Mouse (Mus musculus) adrenal gland, postnatal 36 days (tissue): ENCODE measurements around the gene Abcc3. TPM values are rescaled to one million over a fixed set of nuclear protein-coding genes. Genes with fewer than 3 reads are reported as not detected.
"Not testable (repeated sequence)": the region's sequence is repeated elsewhere in the genome, so short reads cannot be mapped to it uniquely, and the experiment has no call there.

Source experiments
- DNase-seq, 2 experiments: peaks; one replicate each; pipeline ENCODE4 v3.0.0; 2021; ENCODE audit warnings: mixed read lengths in 1 of 2
- total RNA-seq, 2 experiments: library from RNA; stranded (reverse); gene quantifications; 2 replicates each; pipeline ENCODE4 v1.2.3; 2021

The Abcc3 gene
- total RNA-seq, 2 experiments from 2014 or later: 3.8 to 7.4 TPM

DNA sequence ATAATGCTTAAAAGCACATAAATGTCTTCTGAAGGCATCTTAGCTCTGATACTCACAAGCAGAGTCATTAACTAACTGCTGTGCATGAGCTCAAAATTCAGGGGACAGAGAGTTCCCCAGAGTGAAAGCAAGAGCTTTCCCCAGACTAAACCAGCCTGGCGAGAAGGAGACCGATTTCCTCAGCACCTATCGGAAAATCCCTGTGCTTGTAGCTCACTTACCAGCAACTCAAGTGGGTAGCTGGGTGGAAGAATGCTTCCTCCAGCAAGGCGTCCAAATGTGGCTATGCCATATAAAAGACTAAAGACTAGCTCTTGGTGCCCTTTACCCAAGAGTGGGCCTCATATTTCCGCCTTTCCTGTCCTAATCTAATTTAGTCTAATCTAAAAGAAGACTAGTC lies 9.9 kb upstream of the Abcc3 start:
- DNase-seq: no peak

DNA sequence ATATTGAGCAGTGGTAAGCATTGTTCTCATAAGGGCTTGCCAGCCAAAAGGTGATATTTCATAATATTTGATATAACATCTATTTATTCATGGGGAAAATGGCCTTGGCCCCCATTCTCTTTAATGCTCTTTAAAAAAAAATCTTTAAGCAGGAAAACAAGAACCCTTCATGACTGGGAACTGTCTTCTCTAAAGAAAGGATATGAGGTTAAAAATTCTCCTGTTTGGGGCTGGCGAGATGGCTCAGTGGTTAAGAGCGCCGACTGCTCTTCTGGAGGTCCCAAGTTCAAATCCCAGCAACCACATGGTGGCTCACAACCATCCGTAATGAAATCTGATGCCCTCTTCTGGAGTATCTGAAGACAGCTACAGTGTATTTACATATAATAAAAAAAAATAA lies 9.2 kb upstream of the Abcc3 start:
- DNase-seq: not testable (repeated sequence)

DNA sequence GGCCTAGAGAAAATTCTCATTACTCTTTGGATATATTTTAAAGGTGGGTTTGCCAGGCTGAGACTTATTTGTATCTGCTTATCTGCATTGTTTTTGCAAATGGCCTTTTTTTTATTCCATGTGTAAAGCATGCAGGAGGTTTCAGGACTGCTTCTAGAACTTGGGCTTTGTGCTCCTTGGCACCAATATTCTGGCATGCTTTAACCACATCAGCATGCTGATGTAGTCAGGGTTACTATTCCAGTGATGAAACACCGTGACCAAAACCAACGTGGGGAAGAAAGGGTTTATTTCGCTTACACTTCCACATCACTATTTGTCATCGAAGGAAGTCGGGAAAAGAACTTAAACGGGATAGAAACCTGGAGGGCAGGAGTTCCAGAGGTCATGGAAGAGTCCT lies 8.2 kb upstream of the Abcc3 start:
- DNase-seq: no peak

DNA sequence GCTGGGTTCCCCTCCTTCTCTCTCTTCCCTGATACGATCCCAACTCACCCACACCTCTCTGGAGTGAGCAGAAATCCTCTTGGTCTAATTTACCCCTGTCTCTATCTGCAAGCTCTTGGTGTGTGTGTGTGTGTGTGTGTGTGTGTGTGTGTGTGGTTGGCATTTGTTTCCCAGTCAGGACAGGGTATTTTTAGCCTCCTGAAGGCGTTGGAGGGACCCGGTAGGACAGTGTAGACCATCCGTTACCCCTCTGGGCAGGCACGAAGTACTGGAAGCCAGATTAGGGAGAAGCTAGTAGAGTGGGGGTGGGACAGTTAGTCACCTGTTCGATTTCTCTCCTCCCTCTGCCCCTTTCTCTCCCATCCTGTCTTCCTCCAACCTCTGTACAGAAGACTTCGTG lies 1.3 kb upstream of the Abcc3 start:
- no peak for DNase-seq

DNA sequence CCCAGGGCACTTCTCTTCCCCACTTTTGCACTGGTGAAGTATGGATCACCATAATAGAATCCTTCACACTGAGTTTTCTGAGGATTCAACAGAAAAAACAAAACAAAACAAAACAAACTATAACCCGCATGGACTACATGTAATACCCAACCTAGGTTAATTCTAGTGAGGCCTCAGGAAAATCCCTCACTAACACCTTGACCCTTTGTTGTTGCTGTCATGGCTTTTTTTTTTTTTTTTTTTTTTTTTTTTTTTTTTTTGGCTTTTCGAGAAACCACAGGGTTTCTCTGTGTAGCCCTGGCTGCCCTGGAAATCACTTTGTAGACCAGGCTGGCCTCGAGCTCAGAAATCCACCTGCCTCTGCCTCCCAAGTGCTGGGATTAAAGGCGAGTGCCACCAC lies 693 bp upstream of the Abcc3 start:
- not testable (repeated sequence) for DNase-seq

DNA sequence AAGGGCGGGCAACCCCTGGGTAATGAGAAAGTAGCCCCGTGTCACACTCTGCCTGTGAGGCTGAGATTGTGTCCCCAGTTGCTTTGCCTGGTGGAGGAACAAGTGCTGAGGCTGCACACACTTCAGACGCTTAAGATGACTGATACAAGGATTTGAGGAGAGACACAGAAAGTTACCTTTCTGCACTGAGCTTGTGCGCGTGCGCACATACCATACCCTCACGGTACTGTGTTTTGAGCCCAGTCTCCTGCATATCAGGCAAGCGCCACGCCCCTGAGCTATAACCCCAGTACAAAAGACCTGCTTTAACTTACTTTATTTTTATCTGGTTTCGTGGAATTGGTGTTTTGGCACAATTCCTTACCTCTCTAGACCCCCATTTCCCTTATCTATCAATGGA lies 1.1 kb downstream of the Abcc3 start:
- no peak for DNase-seq

DNA sequence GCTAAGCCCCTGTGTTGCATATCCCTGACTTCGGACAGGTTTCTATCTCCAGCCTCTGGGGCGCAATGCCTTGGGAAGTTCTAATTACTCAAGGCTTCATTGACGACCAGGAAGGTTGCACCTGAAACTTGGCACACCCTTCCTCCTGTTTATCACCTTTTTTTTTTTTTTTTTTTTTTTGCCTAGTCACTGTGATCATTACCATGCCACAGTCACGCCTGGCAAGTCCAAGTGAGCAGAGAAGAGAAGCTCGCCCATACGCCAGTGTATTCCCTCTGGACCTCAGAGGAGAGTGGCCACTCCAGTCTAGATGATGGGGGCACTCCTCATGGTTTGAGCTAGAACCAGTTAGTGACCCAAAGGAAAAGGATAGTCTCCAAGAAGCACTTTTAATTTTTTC lies 2.0 kb downstream of the Abcc3 start:
- DNase-seq: no peak

DNA sequence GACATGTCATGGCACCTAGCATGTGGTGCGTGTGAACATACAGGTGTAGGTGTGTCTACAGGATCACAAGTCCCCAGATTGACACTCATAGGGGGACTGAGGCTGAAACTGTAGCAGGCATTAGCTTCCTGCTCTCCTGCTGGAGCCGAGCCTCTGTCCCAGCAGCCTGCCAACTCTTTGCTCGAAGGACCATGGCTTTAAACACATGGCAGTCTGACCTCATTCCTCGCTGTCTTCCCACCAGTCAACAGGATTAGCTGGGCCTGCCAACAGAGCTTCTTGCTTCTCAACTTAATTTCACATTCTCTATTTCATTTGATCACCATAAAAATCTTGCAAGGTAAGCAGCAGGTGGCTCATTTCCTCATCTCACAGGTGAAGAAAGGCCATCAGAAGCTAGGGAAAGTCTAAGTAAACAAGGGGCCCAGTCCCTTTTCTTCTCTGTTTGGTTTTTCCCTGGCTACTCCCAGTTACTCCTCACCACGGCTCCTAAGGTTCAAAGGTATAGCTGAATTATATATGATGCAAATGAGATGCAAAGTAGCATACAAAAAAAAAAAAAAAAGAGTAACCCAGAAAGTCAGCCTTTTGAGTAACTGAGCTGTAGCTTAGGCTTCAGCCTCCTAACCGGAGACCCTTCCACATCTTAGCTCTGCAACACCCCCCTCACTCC lies 2.9 kb downstream of the Abcc3 start:
- no peak for DNase-seq

DNA sequence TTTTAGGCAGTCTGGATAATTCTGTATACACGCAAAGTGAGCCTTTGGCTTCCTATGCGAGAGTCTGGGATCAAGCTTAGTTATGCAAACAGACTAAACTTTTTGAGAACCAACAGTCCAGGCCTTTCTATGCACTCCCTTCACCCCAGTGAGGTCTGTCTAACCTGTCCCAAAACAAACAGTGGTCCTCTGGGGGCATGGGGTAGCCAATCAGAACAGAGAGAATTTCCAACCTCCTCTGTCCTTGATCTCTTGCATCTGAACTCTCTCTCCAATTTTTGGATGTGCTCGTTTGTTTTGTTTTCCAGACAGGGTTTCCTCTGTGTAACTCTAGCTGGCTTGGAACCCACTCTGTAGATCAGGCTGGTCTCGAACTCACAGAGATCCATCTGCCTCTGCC lies 3.8 kb downstream of the Abcc3 start:
- DNase-seq: no peak

DNA sequence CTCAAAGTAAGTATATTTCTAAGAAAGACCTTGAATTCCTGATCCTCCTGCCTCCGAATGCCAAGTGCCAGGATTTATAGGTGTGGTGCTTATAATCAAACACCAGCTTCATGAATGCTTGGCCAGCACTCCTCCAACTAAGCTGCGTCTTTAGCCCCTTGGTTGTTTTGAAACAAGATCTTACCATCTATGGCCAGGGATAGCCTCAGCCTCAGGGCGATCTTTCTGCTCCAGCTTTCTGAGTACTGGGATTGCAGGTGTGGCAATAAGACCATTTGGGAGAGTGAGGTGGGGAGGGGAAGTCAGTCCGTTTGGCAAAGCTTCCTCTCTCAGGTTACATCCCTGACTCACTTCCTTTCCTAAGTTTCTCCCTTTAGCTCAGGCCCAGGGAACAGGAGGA lies 5.0 kb downstream of the Abcc3 start:
- no peak for DNase-seq

DNA sequence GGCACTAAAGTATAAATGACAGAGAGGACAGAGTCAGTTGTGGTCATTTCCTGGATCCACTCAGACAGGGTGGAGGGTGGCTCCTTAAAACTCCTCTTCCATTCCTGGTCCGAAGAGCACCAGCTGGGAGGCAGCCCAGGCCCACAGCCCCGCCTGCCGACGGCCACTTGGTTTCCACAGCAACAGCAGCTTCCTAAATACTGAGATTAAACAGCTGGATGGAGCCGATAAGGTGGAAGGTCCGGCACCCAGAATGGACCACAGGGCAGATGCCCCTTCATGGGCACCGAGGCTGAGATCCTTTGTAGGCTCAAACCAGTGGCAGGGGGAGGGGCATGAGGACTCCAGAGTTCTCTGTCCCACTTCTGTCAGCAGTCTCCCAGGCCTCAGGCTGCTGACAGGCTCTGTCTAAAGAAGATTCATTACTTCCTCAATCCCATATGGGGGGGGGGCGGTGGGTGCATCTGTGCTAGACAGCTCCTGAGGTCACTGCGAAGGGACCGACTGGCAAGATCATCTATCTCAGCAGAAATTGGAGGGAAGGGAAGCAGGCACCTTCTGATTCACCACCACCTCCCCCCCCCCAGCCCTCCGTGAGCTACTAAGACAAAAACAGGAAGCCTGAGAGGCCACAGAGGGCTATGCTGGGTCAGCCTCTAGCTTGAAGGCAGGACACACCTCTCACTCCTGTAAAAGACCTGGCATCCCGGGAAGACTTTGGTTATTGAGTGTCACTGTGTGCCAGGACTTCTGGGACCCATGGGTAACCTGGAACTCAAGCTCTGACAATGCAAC lies 6.6 kb downstream of the Abcc3 start:
- DNase-seq: peak; percentile 22 to 57

DNA sequence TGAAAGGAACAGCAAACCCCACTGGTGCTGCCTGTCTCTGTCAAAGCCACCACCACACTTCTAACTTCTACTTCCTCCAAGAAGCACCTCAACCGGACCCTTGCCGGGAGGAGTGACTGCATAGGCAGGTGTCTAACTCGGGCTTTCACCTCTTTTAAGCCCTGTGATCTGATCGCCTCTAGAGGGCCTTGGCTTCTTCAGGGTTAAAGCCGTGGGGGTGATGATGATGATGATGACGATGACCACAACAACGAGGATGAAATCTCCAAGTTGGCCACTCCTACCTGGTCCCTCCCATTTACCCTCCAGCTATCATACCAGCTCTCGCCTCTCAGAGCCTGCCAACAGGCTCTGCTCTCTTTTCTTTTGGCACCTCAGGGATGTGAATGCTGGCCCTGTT lies 13.1 kb downstream of the Abcc3 start:
- DNase-seq: no peak

DNA sequence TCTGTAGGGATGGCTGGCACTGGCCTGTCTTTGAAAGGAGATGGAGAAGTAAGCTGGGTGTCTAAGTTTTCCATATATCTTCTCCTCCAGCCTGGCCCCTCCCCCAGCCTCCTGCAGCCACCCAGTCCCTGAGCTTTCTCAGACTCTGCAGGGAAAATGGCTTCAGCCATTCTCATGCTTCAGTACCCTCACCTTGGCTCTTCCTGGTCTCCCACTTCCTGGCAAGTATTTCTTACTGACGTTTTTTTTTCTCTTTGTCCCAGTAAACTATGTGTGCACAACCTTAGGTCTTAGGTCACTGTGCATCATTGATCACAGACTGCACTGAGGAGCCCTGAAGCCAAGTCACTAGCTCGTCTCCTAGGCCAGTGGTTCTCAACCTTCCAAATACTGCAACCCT lies 13.7 kb downstream of the Abcc3 start:
- no peak for DNase-seq

DNA sequence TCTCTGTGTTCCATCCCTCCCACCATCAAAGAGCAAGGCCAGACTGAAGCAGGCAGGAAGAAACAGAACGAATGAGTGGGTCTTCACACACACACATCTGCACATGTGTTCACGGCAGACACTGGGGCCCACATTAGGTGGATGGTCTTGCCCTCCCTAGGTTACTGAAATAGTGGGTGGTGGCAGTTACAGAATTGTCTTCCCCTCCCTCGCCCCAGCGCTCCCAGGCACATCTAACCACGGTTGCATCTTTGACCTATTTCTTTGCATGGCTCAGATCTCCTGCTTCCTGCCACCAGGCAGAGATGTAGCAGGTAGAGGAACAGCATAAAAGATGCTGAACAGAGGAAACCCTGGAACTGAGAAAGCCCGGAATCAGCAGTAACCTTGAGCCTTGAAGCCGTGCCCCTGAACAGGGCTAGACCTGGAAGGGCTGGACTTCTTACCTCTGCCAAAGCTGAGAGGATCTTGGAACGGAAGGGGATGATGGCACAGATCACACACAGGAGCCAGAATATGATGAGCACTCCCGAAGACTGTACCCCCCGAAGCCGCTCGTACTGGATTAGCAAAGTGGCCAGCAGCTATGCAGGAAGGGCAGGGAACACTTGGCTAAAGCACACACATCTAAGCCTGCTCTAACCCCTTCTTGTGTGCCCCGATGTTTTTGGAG lies 18.4 kb downstream of the Abcc3 start:
- no peak for DNase-seq

DNA sequence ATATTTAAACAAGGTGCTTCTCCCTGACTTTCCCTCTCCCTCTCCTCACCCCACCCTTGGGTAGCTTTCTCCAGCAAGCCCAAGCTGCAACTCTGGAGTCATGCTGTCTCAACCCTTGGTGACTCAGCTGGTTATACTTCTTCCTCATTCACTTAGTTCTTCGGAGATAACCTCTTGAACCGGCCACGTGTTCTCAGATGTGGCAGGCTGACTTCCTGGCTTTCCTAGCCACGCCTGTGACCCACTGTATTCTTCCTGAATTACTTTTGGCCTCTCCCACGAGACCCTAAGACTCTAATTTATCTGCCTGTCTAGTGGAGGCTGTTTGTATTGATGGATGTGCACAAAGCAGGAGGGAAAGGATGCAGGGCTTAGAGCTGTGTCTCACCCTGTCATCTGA lies 22.0 kb downstream of the Abcc3 start:
- no peak for DNase-seq

DNA sequence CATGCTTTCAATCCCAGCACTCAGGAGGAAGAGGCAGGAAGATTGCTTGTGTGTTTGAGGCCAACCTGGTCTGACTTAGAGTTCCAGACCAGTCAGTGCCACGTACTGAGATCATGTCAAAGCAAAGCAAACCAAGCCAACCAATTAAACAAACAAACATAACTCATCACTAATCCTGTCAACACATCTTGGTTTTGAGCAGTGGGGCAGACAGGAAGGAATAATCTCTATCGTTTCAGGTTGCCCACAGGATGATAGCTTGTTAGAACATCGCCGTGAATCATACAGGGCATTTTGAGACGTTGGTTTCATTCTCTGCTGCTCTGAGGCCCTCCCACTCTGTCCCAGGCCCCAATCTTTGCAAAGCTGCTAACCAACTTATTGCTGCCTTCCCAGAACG lies 22.8 kb downstream of the Abcc3 start:
- DNase-seq: no peak

DNA sequence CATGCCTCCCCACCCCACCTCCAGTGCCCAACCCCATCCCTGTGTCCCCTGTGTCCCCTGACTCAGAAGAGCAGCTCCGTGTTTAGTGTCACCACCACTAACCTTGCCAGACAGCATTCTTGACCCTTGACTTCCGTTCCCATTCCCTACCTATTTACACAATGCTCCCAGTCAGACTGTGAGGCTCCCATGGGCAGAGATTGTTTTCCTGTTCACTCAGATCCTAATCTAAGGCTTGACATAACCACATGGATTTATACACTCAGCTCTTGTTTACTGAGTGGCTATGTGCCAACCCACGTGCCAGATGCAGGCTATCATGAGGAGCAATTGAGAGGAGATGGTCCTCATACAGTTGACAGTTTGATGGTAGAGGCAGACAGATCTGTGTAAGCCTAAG lies 27.5 kb downstream of the Abcc3 start:
- no peak for DNase-seq

DNA sequence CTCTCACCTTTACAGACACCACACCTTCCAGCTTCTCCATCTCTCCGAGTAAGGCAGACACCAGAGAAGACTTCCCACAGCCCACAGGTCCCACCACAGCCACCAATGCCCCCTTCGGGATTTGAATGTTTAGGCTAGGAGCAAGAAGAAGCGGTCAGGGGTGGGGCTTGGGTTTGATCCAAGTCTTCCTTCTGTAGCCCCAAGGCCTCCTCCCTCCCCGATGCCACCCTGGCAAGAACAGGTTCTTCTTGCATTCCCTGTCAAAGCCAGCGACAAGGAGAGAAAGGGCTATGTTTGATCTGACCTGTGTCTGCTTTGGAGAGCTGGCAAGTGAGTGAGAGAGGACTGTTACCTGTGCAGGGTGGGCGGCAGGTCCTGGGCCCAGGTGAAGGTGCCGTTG lies 29.1 kb downstream of the Abcc3 start:
- peak in 1 of 2 experiments; percentile 27 for DNase-seq

DNA sequence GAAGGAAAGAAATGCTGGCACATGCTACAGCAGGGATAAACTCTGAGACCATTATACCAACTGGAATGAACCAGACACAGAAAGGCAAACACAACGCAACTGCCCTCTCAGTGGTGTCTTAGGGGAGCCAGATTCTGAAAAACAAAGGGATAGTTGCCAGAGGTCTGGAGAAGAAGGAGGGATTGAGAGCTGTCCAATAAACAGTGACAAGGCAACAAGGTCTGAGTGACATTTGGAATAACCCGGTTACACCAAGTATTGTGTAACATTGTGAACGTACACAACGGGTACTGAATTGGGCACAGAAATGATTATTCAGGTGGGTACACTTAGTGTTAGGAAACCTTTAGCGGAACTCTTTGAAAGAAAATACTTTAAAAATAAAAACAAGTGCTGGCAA lies 30.7 kb downstream of the Abcc3 start:
- DNase-seq: no peak

DNA sequence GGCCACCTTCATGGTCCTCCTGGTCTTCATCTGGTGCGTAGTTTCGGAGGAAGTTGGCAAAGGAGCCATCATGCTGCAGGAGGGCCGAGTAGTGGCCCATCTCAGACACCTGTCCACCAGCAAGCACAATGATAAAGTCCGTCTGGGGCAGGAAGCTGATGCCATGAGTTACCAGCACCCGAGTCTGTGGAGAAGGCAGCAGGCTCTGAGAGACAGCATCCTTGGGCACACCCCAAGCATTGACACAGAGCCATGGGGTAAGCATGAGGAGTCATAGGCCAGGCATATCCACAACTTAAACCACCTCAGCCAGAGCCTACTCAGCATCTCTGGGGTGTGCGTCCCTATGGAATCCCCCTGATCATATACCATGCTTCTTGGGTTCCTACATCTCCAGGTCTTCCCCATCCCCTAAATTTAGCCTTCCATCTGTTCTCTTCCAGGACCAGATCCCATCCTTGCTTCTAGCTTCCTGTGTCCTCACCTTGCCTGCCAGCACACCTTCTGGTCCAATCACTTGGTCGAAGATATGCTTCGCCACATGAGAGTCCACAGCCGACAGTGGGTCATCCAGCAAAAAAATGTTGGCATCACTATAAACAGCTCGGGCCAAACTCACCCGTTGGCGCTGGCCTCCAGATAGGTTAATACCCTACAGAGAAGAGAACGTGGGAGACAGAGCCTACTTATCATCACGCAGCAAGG lies 31.5 kb downstream of the Abcc3 start:
- DNase-seq: no peak

DNA sequence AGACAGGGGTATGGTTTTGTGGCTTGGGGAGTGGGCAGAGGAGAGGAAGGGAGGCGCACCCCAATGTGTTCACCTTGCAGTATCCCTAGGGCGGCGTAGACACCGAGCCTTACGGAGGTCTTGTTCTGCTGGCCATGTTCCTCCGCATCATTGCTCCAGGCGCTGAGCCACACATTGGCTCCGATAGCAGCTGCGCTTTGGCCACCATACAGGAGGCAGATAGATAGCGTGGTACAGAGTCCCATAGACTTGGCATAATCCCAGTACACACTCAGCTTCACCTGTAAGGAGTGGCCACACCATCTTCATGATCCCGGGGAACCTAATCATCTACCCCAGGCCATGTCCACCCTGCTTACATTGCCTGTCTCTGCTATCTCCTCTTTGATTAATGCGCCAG lies 33.6 kb downstream of the Abcc3 start:
- DNase-seq: no peak

DNA sequence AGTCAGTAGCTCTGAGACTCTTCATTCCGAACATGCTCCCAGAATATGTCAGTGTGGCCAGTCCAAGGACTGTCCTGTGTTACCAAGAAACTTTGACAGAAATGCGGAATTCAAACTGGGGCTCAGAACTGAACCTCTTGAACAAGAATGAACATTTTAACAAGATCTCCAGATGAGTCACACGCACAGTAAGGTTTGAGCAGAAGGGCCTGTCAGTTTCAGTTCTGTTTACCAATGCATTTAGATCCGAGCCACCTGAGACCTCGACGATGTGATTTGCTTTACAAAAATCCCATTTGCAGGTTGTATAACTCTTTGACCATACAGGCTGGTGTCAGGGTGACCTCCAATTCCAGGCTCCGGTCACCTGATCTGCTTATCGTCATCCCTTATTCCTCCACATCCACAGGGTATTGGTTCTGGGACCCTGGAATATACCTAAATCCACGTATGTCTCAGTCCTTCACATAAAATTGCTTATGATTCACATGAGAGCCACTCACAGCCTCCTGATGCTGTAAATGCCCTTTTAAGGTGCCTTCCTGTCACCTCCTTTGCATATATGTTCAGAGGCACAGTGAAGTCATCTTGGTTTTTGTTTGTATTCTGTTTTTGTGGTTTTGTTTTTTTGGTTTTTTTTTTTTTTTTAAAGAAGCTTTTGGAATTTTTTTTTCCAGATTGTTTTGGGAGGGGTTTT lies 37.1 kb downstream of the Abcc3 start:
- no peak for DNase-seq
